Mouse (Mus musculus): Measurements from ENCODE around the gene Epm2a.
"Not testable (repeated sequence)": the region's sequence is repeated elsewhere in the genome, so short reads cannot be mapped to it uniquely, and the experiment has no call there.

Gene Epm2a

GRCm38 (mm10) chr10:11343205-11344141 lies at the start of gene Epm2a:
Gene Epm2a, plus strand, starts transcription at chr10:11343404.
- peak; percentile 86 for DNase-seq (ENCODE audit: low spot score)

GRCm38 (mm10) chr10:11298418-11298817 lies 44.8 kb upstream of the Epm2a start:
- no peak for DNase-seq (ENCODE audit: low spot score)

GRCm38 (mm10) chr10:11305365-11306053 lies 37.7 kb upstream of the Epm2a start:
- DNase-seq (ENCODE audit: low spot score) = no peak

- DNase-seq (ENCODE audit: low spot score) = peak; percentile 66
Measured at GRCm38 (mm10) chr10:11306054-11306367, 37.2 kb upstream of the Epm2a start.

GRCm38 (mm10) chr10:11309866-11310265 lies 33.3 kb upstream of the Epm2a start:
- DNase-seq (ENCODE audit: low spot score) = no peak

- DNase-seq (ENCODE audit: low spot score) = no peak
Measured at GRCm38 (mm10) chr10:11310481-11310880, 32.7 kb upstream of the Epm2a start.

GRCm38 (mm10) chr10:11317856-11318454 lies 25.2 kb upstream of the Epm2a start:
- not testable (repeated sequence) for DNase-seq (ENCODE audit: low spot score)

- no peak for DNase-seq (ENCODE audit: low spot score)
Measured at GRCm38 (mm10) chr10:11319446-11319970, 23.7 kb upstream of the Epm2a start.

- DNase-seq (ENCODE audit: low spot score) = no peak
Measured at GRCm38 (mm10) chr10:11322316-11322715, 20.9 kb upstream of the Epm2a start.

- DNase-seq (ENCODE audit: low spot score) = no peak
Measured at GRCm38 (mm10) chr10:11323202-11323898, 19.9 kb upstream of the Epm2a start.

GRCm38 (mm10) chr10:11326526-11326925 lies 16.7 kb upstream of the Epm2a start:
- DNase-seq (ENCODE audit: low spot score) = no peak

- peak; percentile 37 for DNase-seq (ENCODE audit: low spot score)
Measured at GRCm38 (mm10) chr10:11344536-11345468, 1.6 kb downstream of the Epm2a start.

- DNase-seq (ENCODE audit: low spot score) = not testable (repeated sequence)
Measured at GRCm38 (mm10) chr10:11350243-11350974, 7.2 kb downstream of the Epm2a start.

- DNase-seq (ENCODE audit: low spot score) = no peak
Measured at GRCm38 (mm10) chr10:11354609-11355008, 11.4 kb downstream of the Epm2a start.

- DNase-seq (ENCODE audit: low spot score) = peak; percentile 35
Measured at GRCm38 (mm10) chr10:11361985-11362692, 18.9 kb downstream of the Epm2a start.

- no peak for DNase-seq (ENCODE audit: low spot score)
Measured at GRCm38 (mm10) chr10:11362896-11363487, 19.8 kb downstream of the Epm2a start.

GRCm38 (mm10) chr10:11381302-11381701 lies 38.1 kb downstream of the Epm2a start:
- DNase-seq (ENCODE audit: low spot score) = no peak

- DNase-seq (ENCODE audit: low spot score) = no peak
Measured at GRCm38 (mm10) chr10:11410926-11411325, 67.7 kb downstream of the Epm2a start.

- no peak for DNase-seq (ENCODE audit: low spot score)
Measured at GRCm38 (mm10) chr10:11420071-11420470, 76.9 kb downstream of the Epm2a start.

All from lung, postnatal 25 days (tissue).